Mouse (Mus musculus) left cerebral cortex, postnatal 25 days (tissue): ENCODE measurements around the gene Enoph1. TPM values are rescaled to one million over a fixed set of nuclear protein-coding genes. Genes with fewer than 3 reads are reported as not detected.

Experiments
- DNase-seq, 2 experiments: peaks; one replicate each; pipeline ENCODE4 v3.0.0; 2022; ENCODE audit warnings: low spot score in 2 of 2, mixed read lengths in 1 of 2
- intact Hi-C: fragments of 180-260 bp; cut with DNase I; formaldehyde crosslinking; loops from one replicate; pipeline ENCODE4 v1.15.1; 2025
- total RNA-seq, 2 experiments: library from RNA; stranded (reverse); gene quantifications; 2 replicates each; pipeline ENCODE4 v1.2.3; 2021

Gene Enoph1
- total RNA-seq, 2 experiments from 2014 or later, result 50.3 to 57.4 TPM

DNA sequence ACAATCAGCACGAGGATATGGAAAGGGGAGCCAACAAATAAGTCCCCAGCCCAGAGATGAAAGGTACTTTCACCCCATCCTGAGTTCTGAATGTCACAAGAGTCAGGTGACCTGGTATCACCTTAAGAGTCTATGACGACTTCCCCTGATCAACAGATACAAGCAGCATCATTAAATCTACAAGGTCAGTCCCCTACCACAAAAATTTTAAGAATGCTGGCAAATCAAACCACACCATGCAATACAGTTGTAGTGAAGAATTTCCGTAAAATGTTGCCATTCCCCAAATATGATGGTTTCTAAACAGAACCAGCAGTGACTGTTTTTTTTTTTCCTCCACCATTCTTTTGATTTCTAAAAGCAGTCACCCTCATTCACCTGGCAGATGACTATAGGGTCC, 70.8 kb downstream of the Enoph1 start:
- no peak for DNase-seq
- intact Hi-C loops, result no loop called here

DNA sequence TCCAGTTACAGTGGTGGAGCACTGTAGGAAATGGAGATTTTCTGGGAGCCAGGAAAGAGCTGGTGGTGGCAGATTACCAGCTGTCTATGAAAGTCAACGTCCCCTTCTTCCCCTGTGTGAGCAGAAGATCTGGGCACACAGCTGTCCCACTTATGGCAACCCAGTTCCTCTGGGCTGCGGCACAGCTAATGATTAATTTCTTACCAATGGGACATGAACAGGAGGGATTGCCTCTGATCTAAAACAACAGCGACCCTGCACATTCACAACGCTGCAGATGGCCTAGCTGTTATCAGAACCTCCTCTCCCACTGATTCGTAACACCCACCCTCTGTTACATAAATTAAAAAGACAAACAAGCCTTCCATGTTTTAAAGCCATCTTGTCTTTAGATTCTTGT, 73.6 kb downstream of the Enoph1 start:
- intact Hi-C loops, result no loop called here
- DNase-seq, result no peak

Other genes with a start within 250 kb of the Enoph1 start
- under 1 TPM; 0.78 to 0.89 TPM for gene Vamp9, start 133.7 kb upstream of the Enoph1 start, total RNA-seq
- gene Hnrnpd, start 61.0 kb upstream of the Enoph1 start, total RNA-seq, result 100 to 1,000 TPM; 182 to 185 TPM
- gene 4930524J08Rik, start 60.9 kb upstream of the Enoph1 start, total RNA-seq, result 1 to 10 TPM; 1.5 to 1.6 TPM
- 100 to 1,000 TPM; 145 to 156 TPM for gene Hnrnpdl, start 321 bp upstream of the Enoph1 start, total RNA-seq
- gene Tmem150c, start 119.8 kb downstream of the Enoph1 start, total RNA-seq, result 10 to 100 TPM; 42.4 to 44.5 TPM